Mouse (Mus musculus) gastrocnemius, adult 18-20 months (tissue): ENCODE results near the gene Lcn2. TPM values are rescaled to one million over a fixed set of nuclear protein-coding genes. Genes with fewer than 3 reads are reported as not detected.
A peak's percentile ranks its signal among the peaks of the same experiment; 100 is the strongest.

Source experiments
- DNase-seq: peaks from one replicate; pipeline ENCODE4 v3.0.0; 2021; ENCODE audit warnings: low spot score
- total RNA-seq, 2 experiments: library from RNA; stranded (reverse); gene quantifications; 2 replicates each; pipeline ENCODE4 v1.2.3; 2021

Lcn2 gene
- total RNA-seq, 2 experiments from 2014 or later, result 1.4 to 4.8 TPM

- no peak for DNase-seq
Measured at GRCm38 (mm10) chr2:32344056-32344455, 44.0 kb downstream of the Lcn2 start.

GRCm38 (mm10) chr2:32343351-32343671, 44.7 kb downstream of the Lcn2 start:
- no peak for DNase-seq

GRCm38 (mm10) chr2:32342539-32343350, 45.3 kb downstream of the Lcn2 start:
- peak; percentile 76 for DNase-seq

GRCm38 (mm10) chr2:32342039-32342438, 46.0 kb downstream of the Lcn2 start:
- no peak for DNase-seq

GRCm38 (mm10) chr2:32341634-32341939, 46.5 kb downstream of the Lcn2 start:
- no peak for DNase-seq

- no peak for DNase-seq
Measured at GRCm38 (mm10) chr2:32340836-32341633, 47.0 kb downstream of the Lcn2 start.

- no peak for DNase-seq
Measured at GRCm38 (mm10) chr2:32339912-32340642, 48.0 kb downstream of the Lcn2 start.

GRCm38 (mm10) chr2:32335888-32336287, 52.2 kb downstream of the Lcn2 start:
- DNase-seq, result no peak

Other genes with a start within 250 kb of the Lcn2 start
- gene Prrc2b, start 237.2 kb downstream of the Lcn2 start, total RNA-seq, result 10 to 100 TPM; 78.4 to 79.7 TPM
- gene Pomt1, start 151.7 kb downstream of the Lcn2 start, total RNA-seq, result 10 to 100 TPM; 10.2 to 11.1 TPM
- gene Uck1, start 128.1 kb downstream of the Lcn2 start, total RNA-seq, result 10 to 100 TPM; 11.4 to 11.6 TPM
- 10 to 100 TPM; 56.7 to 56.9 TPM for gene Golga2, start 100.9 kb downstream of the Lcn2 start, total RNA-seq
- 100 to 1,000 TPM; 143 to 148 TPM for gene Swi5, start 100.2 kb downstream of the Lcn2 start, total RNA-seq
- 10 to 100 TPM; 25.6 to 27.5 TPM for gene Ciz1, start 35.9 kb downstream of the Lcn2 start, total RNA-seq
- 1 to 10 TPM; 3.5 to 5.3 TPM for gene Dnm1, start 34.9 kb downstream of the Lcn2 start, total RNA-seq
- gene 1110008P14Rik, start 6.3 kb downstream of the Lcn2 start, total RNA-seq, result 10 to 100 TPM; 42.6 to 47.1 TPM
- 10 to 100 TPM; 37.1 to 43.0 TPM for gene Ptges2, start 7.6 kb upstream of the Lcn2 start, total RNA-seq
- 1 to 10 TPM; 2.6 to 3.0 TPM for gene Naif1, start 62.2 kb upstream of the Lcn2 start, total RNA-seq
- 100 to 1,000 TPM in 1 of 2 experiments, 10 to 100 TPM in 1; 47.6 to 217 TPM for gene Slc25a25, start 63.2 kb upstream of the Lcn2 start, total RNA-seq
- 1 to 10 TPM; 2.0 to 2.6 TPM for gene Fam102a, start 147.1 kb upstream of the Lcn2 start, total RNA-seq
- 10 to 100 TPM; 11.7 to 12.6 TPM for gene Dpm2, start 182.6 kb upstream of the Lcn2 start, total RNA-seq
- gene Pip5kl1, start 186.5 kb upstream of the Lcn2 start, total RNA-seq, result not detected
- not detected for gene 9430097D07Rik, start 187.4 kb upstream of the Lcn2 start, total RNA-seq
- 10 to 100 TPM; 13.5 to 19.8 TPM for gene St6galnac4, start 198.8 kb upstream of the Lcn2 start, total RNA-seq
- gene St6galnac6, start 211.5 kb upstream of the Lcn2 start, total RNA-seq, result 10 to 100 TPM; 47.0 to 52.2 TPM
- 1,000 to 10,000 TPM; 1,543 to 1,586 TPM for gene Ak1, start 233.5 kb upstream of the Lcn2 start, total RNA-seq